ENCODE assay signal across 8 mouse cellular contexts in genomic region chr4:155734951-155735702, GRCm38 (mm10). TPM values are rescaled to one million over a fixed set of nuclear protein-coding genes. Genes with fewer than 3 reads are reported as not detected.
DNase-seq lines count a peak whose midpoint lies in the region; ATAC-seq and TF ChIP-seq lines count a peak whose summit lies in the region.

No protein-coding gene starts in this region.

- peak overlapping the region; percentile 93 for H3K4me3 ChIP-seq in intestine, embryonic 15.5 days (replicated peaks)
- peak overlapping the region; percentile 67 for H3K4me3 ChIP-seq in liver, adult 2 months (ENCODE audit: insufficient read depth, low read depth, low read length)

- H3K79me2 ChIP-seq in liver, adult 2 months (ENCODE audit: control insufficient read depth, insufficient read depth, low read length), result no peaks in the 10 kb centered on the region

- H3K9me3 ChIP-seq in intestine, embryonic 15.5 days, result no peaks in the 10 kb centered on the region

- TF ChIP-seq POLR2A in liver, adult 2 months (IDR thresholded peaks at IDR 0.05; ENCODE audit: extremely low read depth, insufficient read depth, low read length), result no peak

- peak; percentile 80 for ATAC-seq in intestine, embryonic 15.5 days

- WGBS in intestine, embryonic 15.5 days, result under 1% methylated on average over 54 of the region's 79 CpGs
- WGBS in liver, adult 2 months, result 6% methylated on average over 70 of the region's 79 CpGs

- no peak for TF ChIP-seq CTCF in liver, adult 2 months (IDR thresholded peaks at IDR 0.05; ENCODE audit: low read depth, low read length)

- H3K9ac ChIP-seq in intestine, embryonic 15.5 days, result peak overlapping the region; percentile 78
- peak overlapping the region; percentile 75 for H3K9ac ChIP-seq in liver, adult 2 months (ENCODE audit: low read depth, low read length)

- peak overlapping the region; percentile 84 for H3K4me2 ChIP-seq in intestine, embryonic 15.5 days (replicated peaks)

- peaks cover 10% of the 10 kb centered on the region for H3K4me1 ChIP-seq in intestine, embryonic 15.5 days (replicated peaks)
- no peaks in the 10 kb centered on the region; the same call in none of the 2 replicates for H3K4me1 ChIP-seq in liver, adult 2 months (ENCODE audit: control insufficient read depth, insufficient read depth, low read length)

- peak; percentile 16 for DNase-seq in ovary, adult 18-20 months (ENCODE audit: low spot score)
- no peak for DNase-seq in ovary, postnatal 10 days (ENCODE audit: low spot score)
- DNase-seq in cerebellum, adult 9-10 months, result peak; percentile 85
- peak; percentile 43 for DNase-seq in gastrocnemius, postnatal 25 days
- DNase-seq in liver, adult 2 months (ENCODE audit: extremely low read depth, low read depth, low spot score), result no peak
- DNase-seq in naive thymus-derived CD4-positive, alpha-beta T cell, adult 2 months (ENCODE audit: low read depth), result peak; percentile 46
- peak; percentile 72 for DNase-seq in testis, postnatal 10 days (ENCODE audit: low spot score)

- H3K27ac ChIP-seq in intestine, embryonic 15.5 days, result peak overlapping the region; percentile 90
- no peak overlapping the region; the same call in 1 of the 2 replicates for H3K27ac ChIP-seq in liver, adult 2 months (replicated peaks; ENCODE audit: insufficient read depth, low read depth, low read length)

- peaks cover under 1% of the 10 kb centered on the region; the same call in 1 of the 2 replicates for H3K36me3 ChIP-seq in intestine, embryonic 15.5 days
- H3K36me3 ChIP-seq in liver, adult 2 months (ENCODE audit: control insufficient read depth, insufficient read depth, low read length), result 0 out of 2 replicates have a peak, but pooled peaks cover 5% of the 10 kb centered on the region

- no peaks in the 10 kb centered on the region for H3K27me3 ChIP-seq in intestine, embryonic 15.5 days (replicated peaks)
- no peaks in the 10 kb centered on the region for H3K27me3 ChIP-seq in liver, adult 2 months (ENCODE audit: control insufficient read depth, insufficient read depth, low read length)

RNA-seq across cellular contexts. Expression of gene Tmem240, which starts 0.5 kb away (rescaled TPM):
- under 1 TPM; 0.26 to 0.27 TPM for total RNA-seq in gastrocnemius, postnatal 25 days (2021)
- 0.80 and 0.84 TPM in 2 replicates for polyA plus RNA-seq in intestine, embryonic 15.5 days (2015; fragmentation: Nextera tagmentation; extraction: Ambion mirVana)
- total RNA-seq in liver, adult 2 months (2014; rRNA removed), result under 0.01 and 0.20 TPM in 2 replicates
- 0.07 and 0.20 TPM in 2 replicates for polyA plus RNA-seq in liver, adult 2 months (2012; rRNA removed)

RNA-seq across cellular contexts. Expression of gene Atad3a, which starts 25.8 kb away (rescaled TPM):
- total RNA-seq in gastrocnemius, postnatal 25 days (2021), result 10 to 100 TPM; 26.3 to 31.4 TPM
- 135 and 156 TPM in 2 replicates for polyA plus RNA-seq in intestine, embryonic 15.5 days (2015; fragmentation: Nextera tagmentation; extraction: Ambion mirVana)
- total RNA-seq in liver, adult 2 months (2014; rRNA removed), result 54.5 and 71.8 TPM in 2 replicates
- polyA plus RNA-seq in liver, adult 2 months (2012; rRNA removed), result 83.0 and 129 TPM in 2 replicates

RNA-seq across cellular contexts. Expression of gene Ssu72, which starts 30.5 kb away (rescaled TPM):
- 10 to 100 TPM; 32.4 to 36.3 TPM for total RNA-seq in gastrocnemius, postnatal 25 days (2021)
- 150 and 153 TPM in 2 replicates for polyA plus RNA-seq in intestine, embryonic 15.5 days (2015; fragmentation: Nextera tagmentation; extraction: Ambion mirVana)
- 99.5 and 108 TPM in 2 replicates for total RNA-seq in liver, adult 2 months (2014; rRNA removed)
- polyA plus RNA-seq in liver, adult 2 months (2012; rRNA removed), result 78.8 and 79.3 TPM in 2 replicates

RNA-seq across cellular contexts. Expression of gene Vwa1, which starts 39.4 kb away (rescaled TPM):
- 1 to 10 TPM; 5.0 to 5.4 TPM for total RNA-seq in gastrocnemius, postnatal 25 days (2021)
- polyA plus RNA-seq in intestine, embryonic 15.5 days (2015; fragmentation: Nextera tagmentation; extraction: Ambion mirVana), result 16.7 TPM in 2 replicates
- 0.46 and 0.47 TPM in 2 replicates for total RNA-seq in liver, adult 2 months (2014; rRNA removed)
- 0.32 and 0.56 TPM in 2 replicates for polyA plus RNA-seq in liver, adult 2 months (2012; rRNA removed)

RNA-seq across cellular contexts. Expression of gene Fndc10, which starts 41.0 kb away (rescaled TPM):
- total RNA-seq in gastrocnemius, postnatal 25 days (2021), result 1 to 10 TPM; 1.5 to 1.7 TPM
- 6.1 and 7.6 TPM in 2 replicates for polyA plus RNA-seq in intestine, embryonic 15.5 days (2015; fragmentation: Nextera tagmentation; extraction: Ambion mirVana)
- 0.37 and 0.54 TPM in 2 replicates for total RNA-seq in liver, adult 2 months (2014; rRNA removed)
- polyA plus RNA-seq in liver, adult 2 months (2012; rRNA removed), result 0.77 and 1.2 TPM in 2 replicates

Comparison
In these comparisons a context has a peak if more than half of its experiments do, and no peak if none do; other contexts are left out.
1. DNase-seq: peak in ovary, adult 18-20 months (single experiment), cerebellum, adult 9-10 months (single experiment), gastrocnemius, postnatal 25 days (single experiment), naive thymus-derived CD4-positive, alpha-beta T cell, adult 2 months (single experiment) and testis, postnatal 10 days (single experiment); none in ovary, postnatal 10 days (single experiment) and liver, adult 2 months (single experiment).